Comparison of ENCODE assay signal across 32 mouse cellular contexts in the genomic region with DNA sequence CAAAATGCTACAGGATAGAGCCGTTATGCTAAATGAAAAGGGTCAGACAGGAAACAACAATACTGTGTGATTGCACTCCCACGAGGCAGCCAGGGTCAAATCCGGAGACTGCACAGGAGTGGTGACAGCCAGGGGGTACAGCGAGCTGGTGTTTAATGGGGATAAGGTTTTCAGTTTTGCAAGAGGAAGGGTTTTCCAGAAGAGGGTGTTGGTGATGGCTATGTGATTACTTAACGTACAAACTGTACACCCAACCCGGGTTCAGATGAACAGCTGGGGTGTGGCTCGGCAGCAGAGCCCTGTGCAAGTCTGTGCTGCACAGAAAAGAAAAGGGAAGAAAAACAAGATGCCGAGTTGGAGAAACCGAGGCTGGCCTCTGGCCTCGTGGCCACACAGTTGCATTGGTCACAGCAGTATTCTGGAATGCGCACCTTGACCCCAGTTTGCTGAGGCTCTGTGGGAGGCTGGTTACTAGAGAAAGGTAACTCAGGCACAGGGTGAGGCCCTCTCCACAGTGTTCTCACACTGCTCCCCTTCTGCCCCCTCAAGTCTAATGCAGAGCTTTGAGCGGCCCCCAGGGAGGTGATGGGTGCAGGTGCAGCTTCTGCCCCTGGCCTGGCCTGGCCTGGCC. TPM values are rescaled to one million over a fixed set of nuclear protein-coding genes. Genes with fewer than 3 reads are reported as not detected.
DNase-seq lines count a peak whose midpoint lies in the region; ATAC-seq and TF ChIP-seq lines count a peak whose summit lies in the region.
"Had no signal": no experiment of that assay in that cellular context is flagged by ENCODE, and none has a peak within 500 bp of the region (broad histone marks: within the 10 kb centered on the region; RNA-seq: fewer than 3 reads in every experiment).

No protein-coding gene starts in this region.

- H3K4me3 ChIP-seq in kidney, adult 2 months (ENCODE audit: insufficient read depth, low read depth, low read length) = no peak overlapping the region
- peak overlapping the region; percentile 2 to 50 for H3K4me3 ChIP-seq in MEL (ENCODE audit: control insufficient read depth in 1 of 2, insufficient read depth in 1 of 2, low read depth in 2 of 2, low read length in 2 of 2)
- H3K4me3 ChIP-seq: embryonic facial prominence, embryonic 12.5 days; hindbrain, embryonic 10.5 days; hindbrain, embryonic 15.5 days; layer of hippocampus, adult 2 months; left cerebral cortex, adult 2 months; limb, embryonic 13.5 days; liver, embryonic 12.5 days; midbrain, embryonic 10.5 days; midbrain, embryonic 15.5 days; neural tube, embryonic 15.5 days; stomach, embryonic 15.5 days had no signal

- peak; percentile 77 for DNase-seq in kidney, adult 2 months
- no peak for DNase-seq in kidney, postnatal 10 days
- DNase-seq in MEL (ENCODE audit: low read depth, low spot score) = peak; percentile 90
- DNase-seq in kidney, postnatal 25 days = peak; percentile 55 to 69
- DNase-seq in adrenal gland, adult 8-10 months = no peak
- DNase-seq in heart, adult 11 months = no peak
- DNase-seq in cerebellum, adult 11-12 months = no peak
- DNase-seq: adrenal gland, adult 2 months; cerebellum, adult 9-11 months; embryo, embryonic 11 days; heart, postnatal 14 days; lung, adult 2 months; lung, postnatal 10 days; retina, postnatal 1 day; right cerebral cortex, postnatal 25 days; thymus, adult 18-20 months; thymus, postnatal 25 days had no signal

- ATAC-seq in granulocyte monocyte progenitor cell, adult 5-6 weeks (replicated peaks; ENCODE audit: poor library complexity, severe bottlenecking) = peak; percentile 71
- ATAC-seq: forebrain, embryonic 14.5 days; inflammation-experienced regulatory T-cells, adult 6 months; liver, embryonic 12.5 days; midbrain, embryonic 15.5 days had no signal

- peak overlapping the region; percentile 61 for H3K9ac ChIP-seq in MEL (ENCODE audit: control insufficient read depth, low read depth, low read length, poor library complexity, severe bottlenecking)
- H3K9ac ChIP-seq: embryonic facial prominence, embryonic 12.5 days; hindbrain, embryonic 15.5 days; limb, embryonic 13.5 days; liver, embryonic 12.5 days; midbrain, embryonic 15.5 days; neural tube, embryonic 15.5 days; stomach, embryonic 15.5 days had no signal

- H3K79me2 ChIP-seq in MEL (ENCODE audit: control insufficient read depth, insufficient read depth, low read length, poor library complexity) = no peaks in the 10 kb centered on the region

- no peaks in the 10 kb centered on the region for H3K36me3 ChIP-seq in kidney, adult 2 months (ENCODE audit: control insufficient read depth, insufficient read depth, low read length)
- H3K36me3 ChIP-seq in MEL (ENCODE audit: control insufficient read depth in 1 of 2, insufficient read depth in 2 of 2, low read length in 2 of 2) = peaks cover 0 to 8% of the 10 kb centered on the region in 2 experiments; a peak in 2 of 4 replicates
- H3K36me3 ChIP-seq: embryonic facial prominence, embryonic 12.5 days; hindbrain, embryonic 10.5 days; hindbrain, embryonic 15.5 days; limb, embryonic 13.5 days; liver, embryonic 12.5 days; midbrain, embryonic 10.5 days; midbrain, embryonic 15.5 days; neural tube, embryonic 15.5 days; stomach, embryonic 15.5 days had no signal

- WGBS in kidney, adult 2 months = 55% methylated on average over 12 of the region's 12 CpGs

- TF ChIP-seq EP300 in MEL (IDR thresholded peaks at IDR 0.05; ENCODE audit: low read depth in 1 of 2, low read length in 2 of 2) = peak; percentile 75 to 93

- TF ChIP-seq RAD21 in MEL (IDR thresholded peaks at IDR 0.05; ENCODE audit: low read depth, low read length) = no peak

- TF ChIP-seq POLR2A in kidney, adult 2 months (IDR thresholded peaks at IDR 0.05; ENCODE audit: low read depth, low read length) = no peak
- TF ChIP-seq POLR2A in MEL (IDR thresholded peaks at IDR 0.05; ENCODE audit: control insufficient read depth in 1 of 2, insufficient read depth in 1 of 2, low read depth in 1 of 2, low read length in 2 of 2, poor library complexity in 1 of 2) = peak in 1 of 2 experiments; percentile 62; a peak in 1 of 4 replicates

- no peak overlapping the region for H3K27ac ChIP-seq in kidney, adult 2 months (ENCODE audit: insufficient read depth, low read depth, low read length)
- H3K27ac ChIP-seq in MEL (ENCODE audit: control insufficient read depth, low read depth, low read length) = peak overlapping the region; percentile 53
- H3K27ac ChIP-seq: embryonic facial prominence, embryonic 12.5 days; hindbrain, embryonic 10.5 days; hindbrain, embryonic 15.5 days; layer of hippocampus, adult 2 months; left cerebral cortex, adult 2 months; limb, embryonic 13.5 days; liver, embryonic 12.5 days; macrophage; midbrain, embryonic 10.5 days; midbrain, embryonic 15.5 days; neural tube, embryonic 15.5 days; stomach, embryonic 15.5 days had no signal

- H3K9me3 ChIP-seq in MEL (replicated peaks; ENCODE audit: insufficient read depth, low read length) = no peaks in the 10 kb centered on the region
- H3K9me3 ChIP-seq: embryonic facial prominence, embryonic 12.5 days; hindbrain, embryonic 15.5 days; limb, embryonic 13.5 days; midbrain, embryonic 15.5 days; neural tube, embryonic 15.5 days; stomach, embryonic 15.5 days had no signal

- no peak for TF ChIP-seq CTCF in kidney, adult 2 months (conservative IDR thresholded peaks at IDR 0.05; ENCODE audit: insufficient read depth, insufficient read length, low read depth, low read length)
- no peak for TF ChIP-seq CTCF in MEL (IDR thresholded peaks at IDR 0.05 in 2 of 3, conservative IDR thresholded peaks at IDR 0.05 in 1 of 3; ENCODE audit: control insufficient read depth in 1 of 3, insufficient read depth in 1 of 3, low read depth in 2 of 3, low read length in 3 of 3, poor library complexity in 1 of 3, severe bottlenecking in 1 of 3)

- no peaks in the 10 kb centered on the region for H3K27me3 ChIP-seq in kidney, adult 2 months (replicated peaks; ENCODE audit: control insufficient read depth, insufficient read depth, low read length)
- H3K27me3 ChIP-seq in MEL (ENCODE audit: control insufficient read depth in 1 of 2, insufficient read depth in 2 of 2, low read length in 2 of 2) = no peaks in the 10 kb centered on the region
- H3K27me3 ChIP-seq: embryonic facial prominence, embryonic 12.5 days; hindbrain, embryonic 15.5 days; limb, embryonic 13.5 days; midbrain, embryonic 15.5 days; neural tube, embryonic 15.5 days; stomach, embryonic 15.5 days had no signal

- H3K4me1 ChIP-seq in kidney, adult 2 months (ENCODE audit: control insufficient read depth, insufficient read depth, low read length) = peaks cover 7% of the 10 kb centered on the region; the same call in 1 of the 2 replicates
- H3K4me1 ChIP-seq in MEL (ENCODE audit: control insufficient read depth in 1 of 2, insufficient read depth in 2 of 2, low read length in 2 of 2) = peaks cover 0 to 21% of the 10 kb centered on the region in 2 experiments; a peak in 3 of 4 replicates
- H3K4me1 ChIP-seq: embryonic facial prominence, embryonic 12.5 days; hindbrain, embryonic 15.5 days; midbrain, embryonic 10.5 days; midbrain, embryonic 15.5 days; neural tube, embryonic 15.5 days; stomach, embryonic 15.5 days had no signal

TF ChIP-seq in MEL, 35 proteins besides CTCF, POLR2A, EP300 and RAD21 (continues in another document):
- TF ChIP-seq CHD2 (IDR thresholded peaks at IDR 0.05; ENCODE audit: low read length) = no peak
- TF ChIP-seq JUND (IDR thresholded peaks at IDR 0.05; ENCODE audit: low read depth, low read length) = no peak
- no peak for TF ChIP-seq KAT2A (conservative IDR thresholded peaks at IDR 0.05; ENCODE audit: low read depth, low read length)
- no peak for TF ChIP-seq ZC3H11A (IDR thresholded peaks at IDR 0.05; ENCODE audit: low read depth, low read length)
- TF ChIP-seq SMC3 (IDR thresholded peaks at IDR 0.05; ENCODE audit: low read depth, low read length) = no peak
- no peak for TF ChIP-seq GABPA (IDR thresholded peaks at IDR 0.05; ENCODE audit: low read depth, low read length)
- TF ChIP-seq MYB (IDR thresholded peaks at IDR 0.05; ENCODE audit: low read depth, low read length) = peak; percentile 89
- TF ChIP-seq SIN3A (IDR thresholded peaks at IDR 0.05; ENCODE audit: low read length) = peak; percentile 60
- no peak for TF ChIP-seq NRF1 (IDR thresholded peaks at IDR 0.05; ENCODE audit: insufficient read depth, low read depth, low read length, poor library complexity, severe bottlenecking)
- peak; percentile 22; the same call in 1 of the 2 replicates for TF ChIP-seq ETS1 (IDR thresholded peaks at IDR 0.05; ENCODE audit: low read depth, low read length)
- peak; percentile 59 for TF ChIP-seq RCOR1 (IDR thresholded peaks at IDR 0.05; ENCODE audit: low read depth, low read length)
- no peak for TF ChIP-seq POLR2AphosphoS2 (IDR thresholded peaks at IDR 0.05; ENCODE audit: low read length)
- TF ChIP-seq E2F4 (IDR thresholded peaks at IDR 0.05; ENCODE audit: borderline replicate concordance, low read depth, low read length) = no peak
- TF ChIP-seq NELFE (IDR thresholded peaks at IDR 0.05; ENCODE audit: low read depth, low read length) = no peak

RNA-seq across cellular contexts. Expression of gene Adora2b, which starts 8.0 kb away (rescaled TPM):
- 5.4 and 7.6 TPM in 2 replicates for polyA plus RNA-seq in kidney, adult 2 months (2012; rRNA removed)
- 1.7 and 2.2 TPM in 2 replicates for total RNA-seq in MEL (2012; rRNA removed)
- polyA plus RNA-seq in MEL (2012; ENCODE audit: insufficient read depth in 1 of 2, insufficient read length in 2 of 2, low read depth in 1 of 2, low replicate concordance in 2 of 2, missing spikeins in 1 of 2) = 1 to 10 TPM in 1 of 2 experiments, not detected in 1; 3.2 TPM
- 0.79 and 1.0 TPM in 2 replicates for total RNA-seq in granulocyte monocyte progenitor cell, adult 5-6 weeks (2014; fragmentation: Nextera tagmentation)
- total RNA-seq in granulocyte monocyte progenitor cell, adult 5-6 weeks (2017) = 0.26 and 0.46 TPM in 2 replicates
- total RNA-seq in adrenal gland, adult 8-10 months (2022) = 1 to 10 TPM; 1.0 to 2.8 (median 1.2) TPM
- polyA plus RNA-seq: inflammation-experienced regulatory T-cells, adult 6 months had no signal

RNA-seq across cellular contexts. Expression of gene Zswim7, which starts 40.4 kb away (rescaled TPM):
- polyA plus RNA-seq in kidney, adult 2 months (2012; rRNA removed) = 33.1 and 38.5 TPM in 2 replicates
- total RNA-seq in MEL (2012; rRNA removed) = 18.2 and 18.7 TPM in 2 replicates
- 10 to 100 TPM in 1 of 2 experiments, not detected in 1; 15.1 TPM for polyA plus RNA-seq in MEL (2012; ENCODE audit: insufficient read depth in 1 of 2, insufficient read length in 2 of 2, low read depth in 1 of 2, low replicate concordance in 2 of 2, missing spikeins in 1 of 2)
- total RNA-seq in granulocyte monocyte progenitor cell, adult 5-6 weeks (2014; fragmentation: Nextera tagmentation) = 14.1 and 20.8 TPM in 2 replicates
- total RNA-seq in granulocyte monocyte progenitor cell, adult 5-6 weeks (2017) = 6.2 TPM in 2 replicates
- total RNA-seq in adrenal gland, adult 8-10 months (2022) = 10 to 100 TPM; 12.1 to 19.5 (median 16.7) TPM

RNA-seq across cellular contexts. Expression of gene Ttc19, which starts 40.5 kb away (rescaled TPM):
- polyA plus RNA-seq in kidney, adult 2 months (2012; rRNA removed) = 10.1 and 12.2 TPM in 2 replicates
- total RNA-seq in MEL (2012; rRNA removed) = 11.1 and 12.7 TPM in 2 replicates
- 10 to 100 TPM in 1 of 2 experiments, not detected in 1; 11.4 TPM for polyA plus RNA-seq in MEL (2012; ENCODE audit: insufficient read depth in 1 of 2, insufficient read length in 2 of 2, low read depth in 1 of 2, low replicate concordance in 2 of 2, missing spikeins in 1 of 2)
- total RNA-seq in granulocyte monocyte progenitor cell, adult 5-6 weeks (2014; fragmentation: Nextera tagmentation) = 15.7 and 15.8 TPM in 2 replicates
- total RNA-seq in granulocyte monocyte progenitor cell, adult 5-6 weeks (2017) = 15.8 and 16.5 TPM in 2 replicates
- 10 to 100 TPM; 23.7 to 26.7 (median 25.8) TPM for total RNA-seq in adrenal gland, adult 8-10 months (2022)

Comparison
In these comparisons a context has a peak if more than half of its experiments do, and no peak if none do; other contexts are left out.
1. DNase-seq: peak in kidney, adult 2 months (single experiment), MEL (single experiment) and kidney, postnatal 25 days (2 of 2); none in kidney, postnatal 10 days (single experiment), adrenal gland, adult 8-10 months (single experiment), heart, adult 11 months (single experiment) and cerebellum, adult 11-12 months (single experiment).